Mouse (Mus musculus): ENCODE measurements around the gene Olfr524.

GRCm38 (mm10) chr7:140179176-140179575 lies 26.6 kb downstream of the Olfr524 start:
- TF ChIP-seq EP300 (IDR thresholded peaks at IDR 0.05; ENCODE audit: low read depth): no peak
- no peak for TF ChIP-seq CTCF (IDR thresholded peaks at IDR 0.05; ENCODE audit: low read depth)

Data from heart, postnatal 0 days (tissue).